Comparison of ENCODE assay signal across 8 mouse cellular contexts in the genomic region with DNA sequence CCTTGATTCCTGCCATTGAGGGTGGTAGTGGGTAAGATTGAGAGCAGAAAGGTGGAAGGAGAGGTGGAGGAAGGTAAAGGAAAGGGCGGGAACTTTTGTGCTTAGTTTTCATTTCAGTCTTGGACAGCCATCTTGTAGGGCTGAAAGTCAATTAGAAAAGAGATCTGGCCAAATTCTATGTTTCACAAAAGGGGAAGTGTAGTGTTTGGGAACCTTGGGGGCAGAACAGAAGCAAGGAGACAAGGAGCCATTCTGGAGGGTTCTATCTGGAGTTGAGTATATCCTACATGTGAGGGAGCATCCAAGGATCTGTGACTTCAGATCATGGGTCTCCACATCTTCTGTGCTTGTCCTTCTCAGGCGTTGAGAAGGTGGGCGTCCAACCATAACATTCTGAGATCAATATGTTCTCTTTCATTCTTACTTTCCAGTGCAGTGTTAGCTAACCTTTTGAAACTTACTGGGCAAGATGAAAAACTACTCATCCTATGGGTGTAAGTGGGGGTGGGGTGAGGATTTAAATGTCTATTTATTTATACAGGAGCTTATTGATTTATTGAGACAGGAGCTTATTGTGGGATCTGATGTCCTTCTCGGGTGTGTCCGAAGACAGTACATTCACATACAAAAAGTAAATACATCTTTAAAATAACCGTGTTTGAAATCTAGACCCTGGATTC. TPM values are rescaled to one million over a fixed set of nuclear protein-coding genes. Genes with fewer than 3 reads are reported as not detected.
A peak's percentile ranks its signal among the peaks of the same experiment; 100 is the strongest.
DNase-seq lines count a peak whose midpoint lies in the region; ATAC-seq lines count a peak whose summit lies in the region.

No protein-coding gene starts in this region.

- H3K4me2 ChIP-seq in kidney, embryonic 14.5 days (replicated peaks; ENCODE audit: low read depth, low read length): peak overlapping the region; percentile 72
- H3K4me2 ChIP-seq in forebrain, embryonic 16.5 days (ENCODE audit: low read length): peak overlapping the region; percentile 76
- peak overlapping the region; percentile 82 for H3K4me2 ChIP-seq in midbrain, embryonic 12.5 days (replicated peaks)

- ATAC-seq in kidney, embryonic 14.5 days (ENCODE audit: low FRiP score, low TSS enrichment): no peak
- no peak for ATAC-seq in forebrain, embryonic 16.5 days
- no peak for ATAC-seq in midbrain, embryonic 12.5 days (ENCODE audit: low FRiP score, low read depth)

- peak overlapping the region; percentile 84 for H3K9ac ChIP-seq in kidney, embryonic 14.5 days (ENCODE audit: low read depth, low read length)
- peak overlapping the region; percentile 93 for H3K9ac ChIP-seq in forebrain, embryonic 16.5 days (replicated peaks; ENCODE audit: low read depth, low read length)
- H3K9ac ChIP-seq in midbrain, embryonic 12.5 days (replicated peaks): peak overlapping the region; percentile 92

- no peaks in the 10 kb centered on the region for H3K27me3 ChIP-seq in kidney, embryonic 14.5 days (ENCODE audit: control insufficient read depth, insufficient read depth, low read length)
- H3K27me3 ChIP-seq in forebrain, embryonic 16.5 days (replicated peaks; ENCODE audit: control insufficient read depth, insufficient read depth, low read length): no peaks in the 10 kb centered on the region
- H3K27me3 ChIP-seq in midbrain, embryonic 12.5 days: no peaks in the 10 kb centered on the region

- H3K9me3 ChIP-seq in kidney, embryonic 14.5 days (ENCODE audit: control insufficient read depth, low read length): no peaks in the 10 kb centered on the region
- no peaks in the 10 kb centered on the region for H3K9me3 ChIP-seq in forebrain, embryonic 16.5 days (ENCODE audit: control insufficient read depth, low read length)
- no peaks in the 10 kb centered on the region for H3K9me3 ChIP-seq in midbrain, embryonic 12.5 days

- H3K27ac ChIP-seq in kidney, embryonic 14.5 days (ENCODE audit: low read depth, low read length): peak overlapping the region; percentile 91; the same call in 1 of the 2 replicates
- peak overlapping the region; percentile 98 for H3K27ac ChIP-seq in forebrain, embryonic 16.5 days (ENCODE audit: low read length)
- peak overlapping the region; percentile 96 for H3K27ac ChIP-seq in midbrain, embryonic 12.5 days (replicated peaks)

- intact Hi-C loops in left cerebral cortex, postnatal 36 days (cut with DNase I): loop anchor here (2.0 kb wide), 1 partner anchor 166 kb away; a partner anchor contains a TSS

- H3K4me1 ChIP-seq in kidney, embryonic 14.5 days (ENCODE audit: control insufficient read depth, insufficient read depth, low read length): peaks cover 8% of the 10 kb centered on the region; the same call in 1 of the 2 replicates
- peaks cover 21% of the 10 kb centered on the region for H3K4me1 ChIP-seq in forebrain, embryonic 16.5 days (replicated peaks; ENCODE audit: control insufficient read depth, insufficient read depth, low read length)
- peaks cover 31% of the 10 kb centered on the region for H3K4me1 ChIP-seq in midbrain, embryonic 12.5 days

- peak overlapping the region; percentile 86 for H3K4me3 ChIP-seq in kidney, embryonic 14.5 days (ENCODE audit: low read length)
- peak overlapping the region; percentile 100 for H3K4me3 ChIP-seq in forebrain, embryonic 16.5 days (replicated peaks; ENCODE audit: low read length)
- H3K4me3 ChIP-seq in midbrain, embryonic 12.5 days: peak overlapping the region; percentile 85

- no peaks in the 10 kb centered on the region for H3K36me3 ChIP-seq in kidney, embryonic 14.5 days (ENCODE audit: control insufficient read depth, insufficient read depth, low read length)
- no peaks in the 10 kb centered on the region for H3K36me3 ChIP-seq in forebrain, embryonic 16.5 days (ENCODE audit: control insufficient read depth, insufficient read depth)
- no peaks in the 10 kb centered on the region for H3K36me3 ChIP-seq in midbrain, embryonic 12.5 days

- DNase-seq in kidney, adult 18-20 months: no peak
- peak; percentile 74 for DNase-seq in MEL-GATA-1-ER (ENCODE audit: extremely low read depth, low read depth)
- DNase-seq in adrenal gland, postnatal 4 days (ENCODE audit: low spot score in 2 of 2): no peak
- DNase-seq in left cerebral cortex, postnatal 36 days (ENCODE audit: low spot score in 2 of 2): no peak
- DNase-seq in urinary bladder, postnatal 14 days (ENCODE audit: low spot score): no peak

- 49% methylated on average over 6 of the region's 6 CpGs for WGBS in kidney, embryonic 14.5 days
- 57% methylated on average over 6 of the region's 6 CpGs for WGBS in forebrain, embryonic 16.5 days
- 50% methylated on average over 6 of the region's 6 CpGs for WGBS in midbrain, embryonic 12.5 days

RNA-seq across cellular contexts. Expression of a gene that starts 0.5 kb away (rescaled TPM):
- 130 and 141 TPM in 2 replicates for polyA plus RNA-seq in kidney, embryonic 14.5 days (2014; fragmentation: Nextera tagmentation; extraction: Ambion mirVana)
- 329 and 348 TPM in 2 replicates for polyA plus RNA-seq in forebrain, embryonic 16.5 days (2015; fragmentation: Nextera tagmentation; extraction: Ambion mirVana)
- 222 and 249 TPM in 2 replicates for polyA plus RNA-seq in midbrain, embryonic 12.5 days (2016; fragmentation: Nextera tagmentation; extraction: Ambion mirVana)
- 100 to 1,000 TPM; 125 to 146 TPM for total RNA-seq in adrenal gland, postnatal 4 days (2021)
- 100 to 1,000 TPM; 168 to 174 TPM for total RNA-seq in left cerebral cortex, postnatal 36 days (2021)

RNA-seq across cellular contexts. Expression of a gene that starts 0.8 kb away (rescaled TPM):
- not detected in 2 replicates for polyA plus RNA-seq in kidney, embryonic 14.5 days (2014; fragmentation: Nextera tagmentation; extraction: Ambion mirVana)
- polyA plus RNA-seq in forebrain, embryonic 16.5 days (2015; fragmentation: Nextera tagmentation; extraction: Ambion mirVana): not detected in 2 replicates
- not detected in 2 replicates for polyA plus RNA-seq in midbrain, embryonic 12.5 days (2016; fragmentation: Nextera tagmentation; extraction: Ambion mirVana)
- total RNA-seq in adrenal gland, postnatal 4 days (2021): 1 to 10 TPM in 1 of 2 experiments, not detected in 1; 1.3 TPM
- total RNA-seq in left cerebral cortex, postnatal 36 days (2021): not detected
